Mouse (Mus musculus) forebrain, postnatal 0 days (tissue): ENCODE measurements around the gene Ribc1. TPM values are rescaled to one million over a fixed set of nuclear protein-coding genes. Genes with fewer than 3 reads are reported as not detected.
A peak's percentile ranks its signal among the peaks of the same experiment; 100 is the strongest.

ENCODE experiments used
- ATAC-seq: fragments of 200-750 bp; cut with Nextera tagmentation; 2 replicates; pipeline ENCODE4 v1.8.0; 2017; ENCODE audit warnings: mild to moderate bottlenecking, moderate library complexity
- DNase-seq: peaks from one replicate; pipeline ENCODE4 v3.0.0-alpha.2; 2015
- H3K27ac ChIP-seq: fragments of 300-500 bp; sonication (generic); 2 replicates; pipeline ENCODE4 v1.5.1; 2014; ENCODE audit warnings: low read depth, mild to moderate bottlenecking, antibody characterized with exemption, low read length, moderate library complexity, mixed read lengths
- H3K27me3 ChIP-seq: fragments of 300-500 bp; sonication (generic); 2 replicates; pipeline ENCODE4 v1.6.1; 2014; ENCODE audit warnings: mild to moderate bottlenecking, low read length, mixed read lengths; ENCODE audit not compliant: insufficient read depth
- H3K36me3 ChIP-seq: fragments of 300-500 bp; sonication (generic); 2 replicates; pipeline ENCODE4 v1.6.1; 2014; ENCODE audit warnings: mild to moderate bottlenecking, moderate library complexity; ENCODE audit not compliant: insufficient read depth
- H3K4me1 ChIP-seq: fragments of 300-500 bp; sonication (generic); 2 replicates; pipeline ENCODE4 v1.6.1; 2014; ENCODE audit warnings: antibody characterized with exemption; ENCODE audit not compliant: insufficient read depth
- H3K4me2 ChIP-seq: fragments of 300-500 bp; sonication (generic); 2 replicates; pipeline ENCODE4 v1.6.1; 2014; ENCODE audit warnings: low read depth, mild to moderate bottlenecking, moderate library complexity
- H3K4me3 ChIP-seq: fragments of 300-500 bp; sonication (generic); 2 replicates; pipeline ENCODE4 v1.5.1; 2014; ENCODE audit warnings: low read depth, low read length, mixed read lengths
- H3K9ac ChIP-seq: fragments of 300-500 bp; sonication (generic); 2 replicates; pipeline ENCODE4 v1.6.1; 2014; ENCODE audit warnings: mild to moderate bottlenecking
- H3K9me3 ChIP-seq: fragments of 300-500 bp; sonication (generic); 2 replicates; pipeline ENCODE4 v1.6.1; 2016; ENCODE audit warnings: low read length
- CTCF ChIP-seq: sonication (generic); IDR thresholded peaks from 2 replicates; pipeline ENCODE4 v1.5.1; 2016; ENCODE audit warnings: antibody characterized with exemption, control low read depth, low read depth
- WGBS: fragments of 180-500 bp; shearing (Covaris S2); extraction: QIAGEN DNeasy Blood & Tissue Kit; methylation state at CpG from one replicate; pipeline ENCODE4 v1.1.7; 2014; 5-methylcytosine and 5-hydroxymethylcytosine counted together
- polyA plus RNA-seq: library from polyadenylated mRNA; unstranded; fragments of >200 nt; fragmentation: Nextera tagmentation; extraction: Ambion mirVana; gene quantifications from 2 replicates; pipeline ENCODE4 v1.2.1, GENCODE M21; 2015
- total RNA-seq: library from RNA; depleted of rRNA; stranded (reverse); fragments of >200 nt; gene quantifications from 2 replicates; pipeline ENCODE4 v1.2.3, GENCODE M21; 2014

Ribc1 gene
- total and polyA plus RNA-seq, 2 experiments from 2014 or later: 0.71 to 1.1 TPM

DNA sequence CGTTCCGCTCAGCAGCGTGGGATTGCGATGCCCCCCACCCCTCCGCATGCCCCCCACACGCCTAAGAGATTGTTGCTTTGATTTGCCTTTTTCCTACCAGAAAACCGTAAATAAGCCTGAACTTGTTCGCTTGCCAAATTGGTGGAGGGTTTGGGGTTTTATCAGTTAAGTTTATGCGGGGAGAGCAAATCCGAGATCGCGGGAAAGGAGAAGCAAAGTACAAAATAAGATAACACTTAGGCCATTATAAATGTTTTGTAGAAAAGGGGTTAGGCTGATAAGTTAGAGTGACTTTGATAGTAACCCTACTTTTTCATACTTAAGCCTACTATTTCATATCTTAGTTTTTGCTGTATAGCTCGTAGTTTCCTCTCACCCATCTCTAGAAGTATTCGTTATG is 1.1 kb upstream of the Ribc1 start:
- Histone ChIP-seq H3K27ac (no peak overlapping the region), H3K4me1 (no peaks in the 10 kb centered on the region), H3K9ac (peak overlapping the region; percentile 60), H3K9me3 (no peaks in the 10 kb centered on the region), H3K36me3 (no peaks in the 10 kb centered on the region), H3K27me3 (no peaks in the 10 kb centered on the region), H3K4me2 (peak overlapping the region; percentile 45), H3K4me3 (peak overlapping the region; percentile 54)
- DNase-seq (no peak), ATAC-seq (no peak)
- WGBS: 31% methylated on average over 14 of the region's 14 CpGs
- TF ChIP-seq CTCF: no peak

DNA sequence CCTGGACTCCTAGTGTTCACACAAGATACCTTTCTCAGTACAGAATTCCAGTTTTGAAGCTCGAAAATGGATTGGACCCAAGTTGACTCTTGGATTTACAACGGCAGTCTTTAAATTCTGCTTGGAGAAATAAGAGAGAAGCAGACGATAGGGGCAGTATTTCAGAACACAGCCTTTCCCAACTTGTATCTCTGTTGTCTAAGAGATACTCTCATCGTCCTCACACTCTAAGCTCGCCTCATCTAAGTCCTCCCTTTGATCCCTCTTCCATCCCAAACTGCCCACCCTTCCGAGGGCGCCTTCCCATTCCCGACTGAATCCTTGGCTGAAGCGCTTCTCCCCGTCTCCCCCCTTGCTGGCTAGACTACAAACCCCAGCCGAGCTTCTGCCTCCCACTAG is 344 bp downstream of the Ribc1 start:
- DNase-seq (no peak), ATAC-seq (peak; percentile 49)
- Histone ChIP-seq H3K4me3 (peak overlapping the region; percentile 54), H3K9me3 (no peaks in the 10 kb centered on the region), H3K9ac (peak overlapping the region; percentile 50), H3K36me3 (no peaks in the 10 kb centered on the region), H3K4me2 (peak overlapping the region; percentile 49), H3K27me3 (no peaks in the 10 kb centered on the region), H3K4me1 (no peaks in the 10 kb centered on the region), H3K27ac (peak overlapping the region; percentile 88)
- 33% methylated on average over 11 of the region's 11 CpGs for WGBS
- no peak; the same call in 1 of the 2 replicates for TF ChIP-seq CTCF

DNA sequence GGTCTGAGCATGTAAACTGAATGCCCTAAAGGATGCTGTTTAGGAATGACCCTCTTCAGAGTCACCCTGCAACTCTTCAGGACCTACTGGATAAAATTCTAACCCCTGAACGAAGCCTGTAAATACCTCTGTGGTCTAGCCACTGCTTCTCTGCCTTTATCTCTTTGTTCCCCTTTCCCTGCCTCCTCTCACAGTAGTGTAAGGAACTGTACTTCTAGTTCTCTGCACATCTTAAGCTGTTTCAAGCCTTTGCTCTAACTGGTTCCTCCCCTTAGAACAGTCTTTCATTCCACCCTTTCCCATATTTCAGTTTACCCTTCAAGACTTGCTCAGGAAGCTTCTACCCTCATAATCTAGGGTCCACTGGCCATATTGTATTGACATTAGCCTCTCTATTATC is 8.2 kb downstream of the Ribc1 start:
- H3K4me3 ChIP-seq: no peak overlapping the region

DNA sequence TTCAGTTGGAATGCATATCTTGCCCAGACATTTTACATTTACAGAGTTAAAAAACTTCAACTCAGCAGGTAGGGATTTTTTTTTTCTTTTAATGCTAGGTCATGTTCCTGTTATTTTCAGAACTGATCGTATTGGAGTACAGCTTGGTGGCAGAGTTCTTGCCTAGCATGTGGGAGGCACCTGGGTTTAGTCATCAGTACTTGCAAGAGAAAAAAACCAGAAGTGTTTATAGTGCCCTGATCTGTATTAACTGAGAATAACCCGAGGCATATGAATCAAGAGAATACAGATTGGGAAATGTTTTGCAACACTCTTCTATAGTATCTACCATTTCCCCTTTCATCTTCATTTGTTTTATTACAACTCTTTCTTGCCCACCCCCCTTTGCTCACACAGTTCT is 13.2 kb downstream of the Ribc1 start:
- WGBS: 80% methylated on average over 2 of the region's 2 CpGs
- no peaks in the 10 kb centered on the region for H3K9me3 ChIP-seq
- peak overlapping the region; percentile 57; the same call in 1 of the 2 replicates for H3K4me2 ChIP-seq
- no peaks in the 10 kb centered on the region for H3K36me3 ChIP-seq
- no peak overlapping the region for H3K27ac ChIP-seq
- no peak overlapping the region for H3K4me3 ChIP-seq
- no peak for TF ChIP-seq CTCF
- no peak overlapping the region for H3K9ac ChIP-seq
- ATAC-seq (no peak), DNase-seq (no peak)
- no peaks in the 10 kb centered on the region for H3K4me1 ChIP-seq
- no peaks in the 10 kb centered on the region for H3K27me3 ChIP-seq

More for the DNA sequence above, 8.2 kb downstream of the Ribc1 start:
- Histone ChIP-seq H3K9ac (no peak overlapping the region), H3K27ac (no peak overlapping the region), H3K4me1 (no peaks in the 10 kb centered on the region), H3K9me3 (no peaks in the 10 kb centered on the region), H3K36me3 (no peaks in the 10 kb centered on the region), H3K4me2 (no peak overlapping the region), H3K27me3 (no peaks in the 10 kb centered on the region)
- no peak for DNase-seq
- TF ChIP-seq CTCF: no peak
- no peak for ATAC-seq
- 72% methylated on average over 1 of the region's 1 CpGs for WGBS

DNA sequence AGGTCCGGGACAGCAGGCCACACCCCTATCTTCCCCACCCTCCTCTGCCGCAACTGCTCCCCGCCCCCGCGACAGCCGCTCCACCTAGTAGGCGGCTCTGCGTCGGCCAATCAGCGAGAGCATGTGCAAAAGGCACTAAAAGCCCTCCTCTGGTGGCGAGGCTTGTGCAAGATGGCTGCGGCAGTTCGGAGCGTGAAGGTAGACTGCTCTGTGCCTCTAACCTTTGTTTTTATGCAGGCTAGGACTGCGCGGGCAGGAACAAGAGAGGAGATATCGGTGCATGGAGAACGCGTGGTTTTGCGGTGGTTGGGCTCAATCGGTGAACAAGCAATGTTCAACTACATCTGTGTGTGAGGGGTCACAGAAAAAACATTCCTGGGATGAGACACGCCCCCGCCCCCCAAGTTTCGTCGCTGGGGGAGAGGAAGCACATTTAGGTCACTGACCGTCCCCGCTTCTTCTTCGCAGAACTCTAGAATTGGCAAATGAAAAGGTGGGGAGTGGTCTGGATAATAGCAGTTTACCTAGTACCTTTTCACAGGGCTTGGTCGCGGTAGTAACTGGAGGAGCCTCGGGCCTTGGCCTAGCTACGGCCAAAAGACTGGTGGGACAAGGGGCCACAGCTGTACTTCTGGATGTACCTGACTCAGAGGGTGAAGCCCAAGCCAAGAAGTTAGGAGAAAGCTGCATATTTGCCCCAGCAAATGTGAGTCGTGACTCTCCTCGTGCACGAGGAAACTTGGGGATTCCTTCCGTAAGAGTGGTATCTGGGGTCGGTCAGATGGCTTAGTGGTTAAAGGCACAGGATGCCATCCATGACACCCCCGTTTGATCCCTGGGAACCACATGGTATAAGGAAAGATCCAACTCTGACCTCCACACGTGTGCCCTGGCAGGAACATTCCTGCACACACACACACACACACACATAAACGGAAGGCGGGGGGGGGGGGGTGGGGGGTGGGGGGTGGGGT is 14.1 kb downstream of the Ribc1 start, which contains the start of gene Hsd17b10:
Gene Hsd17b10 (plus strand): TSS at position 109 of the 974 bp plus-strand sequence.
- peak within 1 kb of the TSS; percentile 42 for H3K4me3 ChIP-seq
- ATAC-seq (peak; percentile 99), DNase-seq (peak; percentile 78)
- H3K36me3 ChIP-seq: no peaks in the 10 kb centered on the region
- H3K27ac ChIP-seq: peak within 1 kb of the TSS; percentile 46; the same call in 1 of the 2 replicates
- peak; percentile 36 for TF ChIP-seq CTCF
- WGBS: 24% methylated on average over 39 of the region's 41 CpGs
- H3K27me3 ChIP-seq: no peaks in the 10 kb centered on the region
- H3K9me3 ChIP-seq: no peaks in the 10 kb centered on the region
- peak within 1 kb of the TSS; percentile 41 for H3K9ac ChIP-seq
- H3K4me2 ChIP-seq: peak within 1 kb of the TSS; percentile 57
- H3K4me1 ChIP-seq: no peaks in the 10 kb centered on the region

DNA sequence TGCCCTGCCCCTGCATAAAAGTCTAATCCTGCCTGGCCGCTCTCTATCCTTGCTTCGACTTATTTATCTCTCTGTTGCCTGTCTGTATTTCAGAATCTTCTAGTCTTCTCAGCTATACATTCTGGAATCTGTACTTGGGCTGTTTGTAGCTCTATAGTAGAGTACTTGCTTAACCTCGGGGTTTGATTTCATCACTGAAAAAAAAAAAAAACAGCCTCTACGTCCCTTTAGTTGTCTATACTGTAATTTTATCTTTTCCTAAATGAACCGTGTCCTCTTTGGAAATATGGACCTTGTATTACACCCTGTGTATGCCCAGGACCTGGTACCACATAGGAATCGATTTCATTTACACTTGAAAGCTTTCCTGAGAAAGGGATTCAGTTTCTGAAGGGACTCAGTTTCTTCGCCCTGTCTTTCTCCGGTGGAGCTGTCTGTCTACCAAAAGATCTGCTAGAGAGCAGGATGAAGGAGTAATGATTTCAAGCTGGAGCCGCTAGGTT is 14.9 kb downstream of the Ribc1 start:
- ATAC-seq: no peak
- no peaks in the 10 kb centered on the region for H3K27me3 ChIP-seq

More for the DNA sequence above, 14.9 kb downstream of the Ribc1 start:
- Histone ChIP-seq H3K4me2 (peak overlapping the region; percentile 57), H3K4me3 (peak overlapping the region; percentile 42), H3K4me1 (no peaks in the 10 kb centered on the region), H3K27ac (no peak overlapping the region), H3K9ac (peak overlapping the region; percentile 41; the same call in 1 of the 2 replicates), H3K36me3 (no peaks in the 10 kb centered on the region), H3K9me3 (no peaks in the 10 kb centered on the region)
- WGBS: 50% methylated on average over 9 of the region's 9 CpGs
- no peak for DNase-seq
- TF ChIP-seq CTCF: no peak
